Mouse (Mus musculus): ENCODE measurements around the gene Ckm.

Gene Ckm

GRCm38 (mm10) chr7:19429726-19430125 lies 25.1 kb downstream of the Ckm start:
- DNase-seq (ENCODE audit: extremely low spot score, low spot score): no peak

GRCm38 (mm10) chr7:19430402-19430801 lies 25.8 kb downstream of the Ckm start:
- DNase-seq (ENCODE audit: extremely low spot score, low spot score): no peak

GRCm38 (mm10) chr7:19432475-19432874 lies 27.9 kb downstream of the Ckm start:
- DNase-seq (ENCODE audit: extremely low spot score, low spot score): no peak

- no peak for DNase-seq (ENCODE audit: extremely low spot score, low spot score)
These were observed 31.7 kb downstream of the Ckm start for GRCm38 (mm10) chr7:19436276-19436675.

- DNase-seq (ENCODE audit: extremely low spot score, low spot score): no peak
These were observed 32.5 kb downstream of the Ckm start for GRCm38 (mm10) chr7:19437048-19437447.

- no peak for DNase-seq (ENCODE audit: extremely low spot score, low spot score)
These were observed 37.0 kb downstream of the Ckm start for GRCm38 (mm10) chr7:19441448-19442091.

- DNase-seq (ENCODE audit: extremely low spot score, low spot score): peak; percentile 86
These were observed 38.8 kb downstream of the Ckm start for GRCm38 (mm10) chr7:19443344-19443743.

GRCm38 (mm10) chr7:19444801-19445200 lies 40.2 kb downstream of the Ckm start:
- DNase-seq (ENCODE audit: extremely low spot score, low spot score): no peak

- no peak for DNase-seq (ENCODE audit: extremely low spot score, low spot score)
These were observed 43.1 kb downstream of the Ckm start for GRCm38 (mm10) chr7:19447689-19448088.

GRCm38 (mm10) chr7:19449165-19449564 lies 44.6 kb downstream of the Ckm start:
- DNase-seq (ENCODE audit: extremely low spot score, low spot score): no peak

- DNase-seq (ENCODE audit: extremely low spot score, low spot score): no peak
These were observed 50.6 kb downstream of the Ckm start for GRCm38 (mm10) chr7:19455186-19455585.

- no peak for DNase-seq (ENCODE audit: extremely low spot score, low spot score)
These were observed 51.4 kb downstream of the Ckm start for GRCm38 (mm10) chr7:19455819-19456495.

- DNase-seq (ENCODE audit: extremely low spot score, low spot score): no peak
These were observed 52.1 kb downstream of the Ckm start for GRCm38 (mm10) chr7:19456628-19457027.

GRCm38 (mm10) chr7:19457414-19458071 lies 53.0 kb downstream of the Ckm start:
- peak; percentile 48 for DNase-seq (ENCODE audit: extremely low spot score, low spot score)

- peak; percentile 78 for DNase-seq (ENCODE audit: extremely low spot score, low spot score)
These were observed 53.5 kb downstream of the Ckm start for GRCm38 (mm10) chr7:19458072-19458486.

- DNase-seq (ENCODE audit: extremely low spot score, low spot score): peak; percentile 89
These were observed 54.1 kb downstream of the Ckm start, which contains the start of gene Mark4 for GRCm38 (mm10) chr7:19458591-19459111. Gene Mark4 (minus strand): TSS chr7:19458821.

- no peak for DNase-seq (ENCODE audit: extremely low spot score, low spot score)
These were observed 54.7 kb downstream of the Ckm start for GRCm38 (mm10) chr7:19459144-19459870.

- DNase-seq (ENCODE audit: extremely low spot score, low spot score): no peak
These were observed 55.9 kb downstream of the Ckm start for GRCm38 (mm10) chr7:19460500-19460899.

- peak; percentile 88 for DNase-seq (ENCODE audit: extremely low spot score, low spot score)
These were observed 56.9 kb downstream of the Ckm start for GRCm38 (mm10) chr7:19461488-19461887.

GRCm38 (mm10) chr7:19462443-19462842 lies 57.9 kb downstream of the Ckm start:
- DNase-seq (ENCODE audit: extremely low spot score, low spot score): no peak

GRCm38 (mm10) chr7:19462884-19463381 lies 58.4 kb downstream of the Ckm start, which contains the start of gene Exoc3l2:
Gene Exoc3l2 (plus strand): TSS chr7:19463331.
- no peak for DNase-seq (ENCODE audit: extremely low spot score, low spot score)

Data from neural tube, embryonic 10.5 days (tissue).